In the genomic region with DNA sequence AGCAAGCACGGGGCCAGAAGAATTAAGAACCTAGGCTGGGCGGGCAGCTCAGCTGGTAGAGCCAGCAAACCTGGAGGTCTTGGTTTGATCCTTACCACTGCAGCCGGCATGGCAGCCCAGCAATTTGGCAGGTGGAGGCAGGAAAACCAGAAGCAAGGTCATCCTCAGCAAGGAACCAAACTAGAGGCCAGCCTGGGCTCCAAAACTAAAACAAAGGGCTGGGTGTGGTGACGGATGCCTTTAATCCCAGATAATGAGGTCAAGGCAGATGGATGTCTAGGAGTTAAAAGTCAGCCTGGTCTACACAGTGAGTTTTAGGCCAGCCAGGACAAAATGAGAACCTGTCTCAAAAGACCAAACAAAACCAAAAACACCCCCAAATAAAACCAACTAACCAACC, we compare ENCODE assay signal across 28 mouse cellular contexts. TPM values are rescaled to one million over a fixed set of nuclear protein-coding genes. Genes with fewer than 3 reads are reported as not detected.
"Had no signal": no experiment of that assay in that cellular context is flagged by ENCODE, and none has a peak within 500 bp of the region (broad histone marks: within the 10 kb centered on the region; RNA-seq: fewer than 3 reads in every experiment).

No protein-coding gene starts in this region.

- H3K4me2 ChIP-seq: heart, embryonic 13.5 days; heart, embryonic 15.5 days; hindbrain, embryonic 12.5 days; hindbrain, embryonic 14.5 days; intestine, embryonic 15.5 days; limb, embryonic 12.5 days; liver, embryonic 11.5 days; liver, embryonic 13.5 days; liver, embryonic 15.5 days had no signal

- H3K4me1 ChIP-seq: heart, embryonic 13.5 days; heart, embryonic 15.5 days; hindbrain, embryonic 10.5 days; hindbrain, embryonic 12.5 days; intestine, embryonic 15.5 days; limb, embryonic 10.5 days; limb, embryonic 12.5 days; liver, embryonic 13.5 days; liver, embryonic 15.5 days had no signal

- DNase-seq: gastrocnemius, adult 2 months; gastrocnemius, postnatal 10 days; gastrocnemius, postnatal 25 days; heart, adult 2 months; heart, postnatal 4 days; kidney, adult 18-20 months; kidney, adult 8-10 months; kidney, postnatal 10 days; kidney, postnatal 25 days; kidney, postnatal 4 days; layer of hippocampus, adult 9-11 months; liver; liver, embryonic 13.5 days had no signal

- H3K27ac ChIP-seq: gastrocnemius, adult 2 months; heart, adult 2 months; heart, embryonic 13.5 days; heart, embryonic 15.5 days; hindbrain, embryonic 10.5 days; hindbrain, embryonic 12.5 days; hindbrain, embryonic 14.5 days; intestine, embryonic 15.5 days; left cerebral cortex, adult 2 months; limb, embryonic 10.5 days; limb, embryonic 12.5 days; liver, embryonic 13.5 days; liver, embryonic 15.5 days had no signal

- H3K36me3 ChIP-seq: heart, embryonic 13.5 days; heart, embryonic 15.5 days; hindbrain, embryonic 10.5 days; hindbrain, embryonic 12.5 days; intestine, embryonic 15.5 days; limb, embryonic 10.5 days; limb, embryonic 12.5 days; liver, embryonic 13.5 days; liver, embryonic 15.5 days had no signal

- H3K9ac ChIP-seq: heart, embryonic 13.5 days; heart, embryonic 15.5 days; hindbrain, embryonic 12.5 days; hindbrain, embryonic 14.5 days; intestine, embryonic 15.5 days; limb, embryonic 12.5 days; liver, embryonic 13.5 days; liver, embryonic 15.5 days had no signal

- H3K27me3 ChIP-seq: heart, embryonic 13.5 days; heart, embryonic 15.5 days; hindbrain, embryonic 12.5 days; intestine, embryonic 15.5 days; limb, embryonic 12.5 days; liver, embryonic 13.5 days; liver, embryonic 15.5 days had no signal

- H3K4me3 ChIP-seq: gastrocnemius, adult 2 months; heart, adult 2 months; heart, embryonic 13.5 days; heart, embryonic 15.5 days; hindbrain, embryonic 10.5 days; hindbrain, embryonic 12.5 days; intestine, embryonic 15.5 days; left cerebral cortex, adult 2 months; limb, embryonic 10.5 days; limb, embryonic 12.5 days; liver, embryonic 13.5 days; liver, embryonic 15.5 days had no signal

- ATAC-seq: hindbrain, embryonic 16.5 days; inflammation-experienced regulatory T-cells, adult 6 months; intestine, embryonic 15.5 days; intestine, postnatal 0 days had no signal

- H3K9me3 ChIP-seq: heart, embryonic 13.5 days; heart, embryonic 15.5 days; hindbrain, embryonic 10.5 days; hindbrain, embryonic 12.5 days; intestine, embryonic 15.5 days; limb, embryonic 10.5 days; limb, embryonic 12.5 days; liver, embryonic 13.5 days; liver, embryonic 15.5 days had no signal

RNA-seq across cellular contexts. Expression of gene Adm, which starts 55.5 kb away (rescaled TPM):
- total RNA-seq: granulocyte monocyte progenitor cell, adult 5-6 weeks had no signal
- polyA plus RNA-seq: inflammation-experienced regulatory T-cells, adult 6 months had no signal
